Mouse (Mus musculus): ENCODE data around the gene Fam241a. TPM values are rescaled to one million over a fixed set of nuclear protein-coding genes. Genes with fewer than 3 reads are reported as not detected.
A peak's percentile ranks its signal among the peaks of the same experiment; 100 is the strongest.

Fam241a gene
- polyA plus RNA-seq, 1 experiment from 2014 or later: 11.9 TPM

GRCm38 (mm10) chr3:127915656-127916334 is 19.7 kb upstream of the Fam241a start:
- H3K9ac ChIP-seq: no peak overlapping the region
- no peaks in the 10 kb centered on the region for H3K27me3 ChIP-seq
- no peaks in the 10 kb centered on the region for H3K36me3 ChIP-seq
- no peak overlapping the region for H3K27ac ChIP-seq (replicated peaks)
- ATAC-seq (ENCODE audit: insufficient number of reproducible peaks, low FRiP score, low TSS enrichment, low read depth): no peak
- H3K9me3 ChIP-seq (replicated peaks): no peaks in the 10 kb centered on the region
- H3K4me1 ChIP-seq: no peaks in the 10 kb centered on the region; the same call in 1 of the 2 replicates
- WGBS: 80% methylated on average over 3 of the region's 3 CpGs
- H3K4me2 ChIP-seq (replicated peaks): no peak overlapping the region
- no peak overlapping the region for H3K4me3 ChIP-seq (replicated peaks)

GRCm38 (mm10) chr3:127913885-127914709 is 18.0 kb upstream of the Fam241a start:
- no peak for ATAC-seq (ENCODE audit: insufficient number of reproducible peaks, low FRiP score, low TSS enrichment, low read depth)
- peak overlapping the region; percentile 35 for H3K4me2 ChIP-seq (replicated peaks)
- peak overlapping the region; percentile 36; the same call in 1 of the 2 replicates for H3K27ac ChIP-seq (replicated peaks)
- no peaks in the 10 kb centered on the region for H3K27me3 ChIP-seq
- no peaks in the 10 kb centered on the region for H3K36me3 ChIP-seq
- no peaks in the 10 kb centered on the region; the same call in 1 of the 2 replicates for H3K4me1 ChIP-seq
- H3K9ac ChIP-seq: no peak overlapping the region
- H3K4me3 ChIP-seq (replicated peaks): 0 out of 2 replicates have a peak overlapping the region, but pooled peaks have one; percentile 7
- WGBS: 15% methylated on average over 16 of the region's 16 CpGs
- H3K9me3 ChIP-seq (replicated peaks): no peaks in the 10 kb centered on the region

- 54% methylated on average over 7 of the region's 7 CpGs for WGBS
- H3K9ac ChIP-seq: no peak overlapping the region
- no peaks in the 10 kb centered on the region; the same call in 1 of the 2 replicates for H3K4me1 ChIP-seq
- ATAC-seq (ENCODE audit: insufficient number of reproducible peaks, low FRiP score, low TSS enrichment, low read depth): no peak
- no peaks in the 10 kb centered on the region for H3K9me3 ChIP-seq (replicated peaks)
- no peak overlapping the region for H3K4me2 ChIP-seq (replicated peaks)
- no peak overlapping the region for H3K4me3 ChIP-seq (replicated peaks)
- no peaks in the 10 kb centered on the region for H3K36me3 ChIP-seq
- no peak overlapping the region for H3K27ac ChIP-seq (replicated peaks)
- H3K27me3 ChIP-seq: no peaks in the 10 kb centered on the region
These were observed 13.8 kb upstream of the Fam241a start for GRCm38 (mm10) chr3:127909941-127910340.

- peak overlapping the region; percentile 84 for H3K4me3 ChIP-seq (replicated peaks)
- peak overlapping the region; percentile 81 for H3K4me2 ChIP-seq (replicated peaks)
- H3K36me3 ChIP-seq: no peaks in the 10 kb centered on the region
- H3K27ac ChIP-seq (replicated peaks): no peak overlapping the region
- no peaks in the 10 kb centered on the region for H3K9me3 ChIP-seq (replicated peaks)
- 0 out of 2 replicates have a peak, but pooled peaks cover 3% of the 10 kb centered on the region for H3K27me3 ChIP-seq
- 40% methylated on average over 7 of the region's 7 CpGs for WGBS
- no peaks in the 10 kb centered on the region for H3K4me1 ChIP-seq
- H3K9ac ChIP-seq: peak overlapping the region; percentile 54
- ATAC-seq (ENCODE audit: insufficient number of reproducible peaks, low FRiP score, low TSS enrichment, low read depth): no peak
These were observed 944 bp downstream of the Fam241a start for GRCm38 (mm10) chr3:127894981-127895779.

- Histone ChIP-seq H3K9ac (no peak overlapping the region), H3K36me3 (no peaks in the 10 kb centered on the region), H3K4me1 (no peaks in the 10 kb centered on the region), H3K27me3 (0 out of 2 replicates have a peak, but pooled peaks cover 3% of the 10 kb centered on the region), H3K4me3 (replicated peaks) (no peak overlapping the region), H3K4me2 (replicated peaks) (no peak overlapping the region), H3K27ac (replicated peaks) (no peak overlapping the region), H3K9me3 (replicated peaks) (no peaks in the 10 kb centered on the region)
- ATAC-seq (ENCODE audit: insufficient number of reproducible peaks, low FRiP score, low TSS enrichment, low read depth): no peak
- 63% methylated on average over 7 of the region's 7 CpGs for WGBS
These were observed 2.2 kb downstream of the Fam241a start for GRCm38 (mm10) chr3:127893902-127894301.

- ATAC-seq (ENCODE audit: insufficient number of reproducible peaks, low FRiP score, low TSS enrichment, low read depth): no peak
- no peaks in the 10 kb centered on the region for H3K9me3 ChIP-seq (replicated peaks)
- H3K36me3 ChIP-seq: no peaks in the 10 kb centered on the region
- H3K27ac ChIP-seq (replicated peaks): no peak overlapping the region
- WGBS: 62% methylated on average over 10 of the region's 10 CpGs
- no peak overlapping the region for H3K9ac ChIP-seq
- 0 out of 2 replicates have a peak, but pooled peaks cover 3% of the 10 kb centered on the region for H3K27me3 ChIP-seq
- H3K4me2 ChIP-seq (replicated peaks): no peak overlapping the region
- no peak overlapping the region for H3K4me3 ChIP-seq (replicated peaks)
- H3K4me1 ChIP-seq: no peaks in the 10 kb centered on the region
These were observed 4.2 kb downstream of the Fam241a start for GRCm38 (mm10) chr3:127891906-127892305.

GRCm38 (mm10) chr3:127890008-127890407 is 6.1 kb downstream of the Fam241a start:
- no peaks in the 10 kb centered on the region for H3K36me3 ChIP-seq
- no peak overlapping the region for H3K9ac ChIP-seq
- no peak overlapping the region for H3K4me2 ChIP-seq (replicated peaks)
- H3K4me3 ChIP-seq (replicated peaks): no peak overlapping the region
- no peak for ATAC-seq (ENCODE audit: insufficient number of reproducible peaks, low FRiP score, low TSS enrichment, low read depth)
- H3K27me3 ChIP-seq: 0 out of 2 replicates have a peak, but pooled peaks cover 2% of the 10 kb centered on the region
- no peaks in the 10 kb centered on the region for H3K4me1 ChIP-seq
- H3K9me3 ChIP-seq (replicated peaks): no peaks in the 10 kb centered on the region
- no peak overlapping the region for H3K27ac ChIP-seq (replicated peaks)

GRCm38 (mm10) chr3:127889570-127889969 is 6.6 kb downstream of the Fam241a start:
- Histone ChIP-seq H3K4me2 (replicated peaks) (no peak overlapping the region), H3K27me3 (no peaks in the 10 kb centered on the region), H3K27ac (replicated peaks) (no peak overlapping the region), H3K36me3 (no peaks in the 10 kb centered on the region), H3K4me3 (replicated peaks) (no peak overlapping the region), H3K4me1 (no peaks in the 10 kb centered on the region), H3K9ac (no peak overlapping the region), H3K9me3 (replicated peaks) (no peaks in the 10 kb centered on the region)
- ATAC-seq (ENCODE audit: insufficient number of reproducible peaks, low FRiP score, low TSS enrichment, low read depth): no peak
- 59% methylated on average over 3 of the region's 3 CpGs for WGBS

- Histone ChIP-seq H3K4me3 (replicated peaks) (no peak overlapping the region), H3K27me3 (no peaks in the 10 kb centered on the region), H3K9me3 (replicated peaks) (no peaks in the 10 kb centered on the region), H3K36me3 (no peaks in the 10 kb centered on the region), H3K27ac (replicated peaks) (no peak overlapping the region), H3K4me1 (no peaks in the 10 kb centered on the region), H3K4me2 (replicated peaks) (no peak overlapping the region), H3K9ac (no peak overlapping the region)
- no peak for ATAC-seq (ENCODE audit: insufficient number of reproducible peaks, low FRiP score, low TSS enrichment, low read depth)
- 57% methylated on average over 2 of the region's 2 CpGs for WGBS
These were observed 14.4 kb downstream of the Fam241a start for GRCm38 (mm10) chr3:127881684-127882083.

GRCm38 (mm10) chr3:127879968-127880367 is 16.2 kb downstream of the Fam241a start:
- Histone ChIP-seq H3K27ac (replicated peaks) (no peak overlapping the region), H3K4me1 (no peaks in the 10 kb centered on the region), H3K36me3 (no peaks in the 10 kb centered on the region), H3K4me2 (replicated peaks) (no peak overlapping the region), H3K4me3 (replicated peaks) (no peak overlapping the region), H3K9me3 (replicated peaks) (no peaks in the 10 kb centered on the region), H3K27me3 (no peaks in the 10 kb centered on the region), H3K9ac (no peak overlapping the region)
- ATAC-seq (ENCODE audit: insufficient number of reproducible peaks, low FRiP score, low TSS enrichment, low read depth): no peak
- 80% methylated on average over 3 of the region's 3 CpGs for WGBS

GRCm38 (mm10) chr3:127875509-127875908 is 20.6 kb downstream of the Fam241a start:
- H3K36me3 ChIP-seq: no peaks in the 10 kb centered on the region
- no peaks in the 10 kb centered on the region for H3K9me3 ChIP-seq (replicated peaks)
- no peak overlapping the region for H3K4me2 ChIP-seq (replicated peaks)
- no peaks in the 10 kb centered on the region for H3K27me3 ChIP-seq
- no peaks in the 10 kb centered on the region for H3K4me1 ChIP-seq
- WGBS: 86% methylated on average over 2 of the region's 2 CpGs
- no peak overlapping the region for H3K4me3 ChIP-seq (replicated peaks)
- ATAC-seq (ENCODE audit: insufficient number of reproducible peaks, low FRiP score, low TSS enrichment, low read depth): no peak
- no peak overlapping the region for H3K9ac ChIP-seq
- no peak overlapping the region for H3K27ac ChIP-seq (replicated peaks)

All from embryonic facial prominence, embryonic 15.5 days (tissue).